Mouse (Mus musculus): ENCODE measurements at regions not wholly inside any gene's neighbourhood (a gene's known extent, or its start where the extent isn't known, plus 50 kb on each side); places are given as distances from the start of the nearest gene placed in this dataset.

DNA sequence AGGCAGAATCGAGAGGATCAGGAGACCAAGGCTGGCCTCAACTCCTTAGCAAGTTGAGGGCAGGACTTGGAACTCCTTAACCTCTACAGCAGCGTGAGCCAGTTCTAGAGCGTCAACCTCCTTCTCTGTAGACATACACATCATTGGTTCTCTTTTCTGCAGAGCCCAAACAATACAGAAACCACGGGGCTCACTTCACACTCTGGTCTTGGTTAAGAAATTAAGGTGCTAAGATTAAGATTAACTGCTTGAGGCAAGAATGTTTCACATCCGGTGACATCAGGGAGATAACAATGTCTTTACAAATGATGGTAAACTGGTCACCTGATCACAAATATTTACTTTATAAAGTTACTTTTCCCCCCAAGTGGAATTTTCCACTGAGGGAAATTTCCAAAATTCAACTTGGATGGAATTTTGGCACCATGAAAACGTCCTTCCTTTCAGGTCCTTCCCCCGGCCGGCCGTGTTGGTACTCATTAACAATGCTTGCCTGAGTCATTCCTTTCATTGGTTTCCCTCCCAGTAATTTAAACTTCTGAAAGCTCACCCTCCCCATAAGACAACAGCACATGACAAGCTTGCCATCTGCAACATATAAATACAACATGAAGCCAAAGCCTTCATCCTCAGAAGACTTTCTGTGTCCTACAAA is 77.3 kb upstream of the Kdm7a start:
- TF ChIP-seq MYOD1 (IDR thresholded peaks at IDR 0.05; ENCODE audit: control insufficient read depth, insufficient read length, low read depth) = no peak
- no peak for TF ChIP-seq CTCF (IDR thresholded peaks at IDR 0.05; ENCODE audit: control insufficient read depth, insufficient read depth, insufficient read length)
- TF ChIP-seq USF1 (IDR thresholded peaks at IDR 0.05; ENCODE audit: low read depth) = no peak
- TF ChIP-seq FOSL1 (IDR thresholded peaks at IDR 0.05; ENCODE audit: insufficient read depth, low read length, poor library complexity, severe bottlenecking) = no peak
- TF ChIP-seq CEBPB (IDR thresholded peaks at IDR 0.05; ENCODE audit: low read depth) = no peak
- no peak for TF ChIP-seq MYOG (IDR thresholded peaks at IDR 0.05; ENCODE audit: control insufficient read depth, extremely low read depth, insufficient read length)
- TF ChIP-seq MAX (IDR thresholded peaks at IDR 0.05) = no peak
- H3K79me2 ChIP-seq (ENCODE audit: control insufficient read depth, insufficient read depth) = no peaks in the 10 kb centered on the region
- no peaks in the 10 kb centered on the region for H3K27me3 ChIP-seq (ENCODE audit: control insufficient read depth, insufficient read depth, insufficient read length)
- no peak overlapping the region for H3ac ChIP-seq (ENCODE audit: control insufficient read depth, insufficient read length, low read depth)
- no peaks in the 10 kb centered on the region for H3K36me3 ChIP-seq (ENCODE audit: control insufficient read depth, insufficient read depth)
- no peak overlapping the region for H3K4me3 ChIP-seq (ENCODE audit: insufficient read depth, poor library complexity, severe bottlenecking)
- H3K79me3 ChIP-seq (ENCODE audit: low read depth) = no peaks in the 10 kb centered on the region

DNA sequence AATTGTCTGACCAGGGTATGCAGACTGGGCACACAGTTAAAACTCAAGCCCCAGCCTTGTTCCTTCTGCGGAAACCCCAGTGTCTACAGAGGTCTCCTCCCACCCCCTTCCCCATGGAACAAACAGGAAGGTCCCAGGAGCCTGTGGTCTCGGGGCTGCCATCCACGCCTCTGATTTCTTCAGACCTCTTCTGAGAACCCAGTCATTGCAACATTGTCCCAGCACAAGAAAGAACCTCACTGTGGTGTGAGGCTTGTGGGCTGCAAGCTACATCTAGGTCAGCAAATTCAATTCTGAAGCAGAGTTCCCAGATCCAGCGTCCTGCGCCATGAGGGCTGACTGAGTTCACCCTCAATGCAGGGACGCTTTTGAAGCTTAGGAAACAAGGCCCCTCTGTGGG is 71.7 kb upstream of the Kdm7a start:
- H3K36me3 ChIP-seq (ENCODE audit: control insufficient read depth, insufficient read depth) = no peaks in the 10 kb centered on the region
- H3K79me2 ChIP-seq (ENCODE audit: control insufficient read depth, insufficient read depth) = no peaks in the 10 kb centered on the region
- H3K4me3 ChIP-seq (ENCODE audit: insufficient read depth, poor library complexity, severe bottlenecking) = no peak overlapping the region
- H3ac ChIP-seq (ENCODE audit: control insufficient read depth, insufficient read length, low read depth) = no peak overlapping the region
- TF ChIP-seq FOSL1 (IDR thresholded peaks at IDR 0.05; ENCODE audit: insufficient read depth, low read length, poor library complexity, severe bottlenecking) (no peak), CTCF (IDR thresholded peaks at IDR 0.05; ENCODE audit: control insufficient read depth, insufficient read depth, insufficient read length) (no peak), MYOD1 (IDR thresholded peaks at IDR 0.05; ENCODE audit: control insufficient read depth, insufficient read length, low read depth) (no peak), MAX (IDR thresholded peaks at IDR 0.05) (no peak), MYOG (IDR thresholded peaks at IDR 0.05; ENCODE audit: control insufficient read depth, extremely low read depth, insufficient read length) (no peak)
- no peaks in the 10 kb centered on the region for H3K79me3 ChIP-seq (ENCODE audit: low read depth)
- no peaks in the 10 kb centered on the region for H3K27me3 ChIP-seq (ENCODE audit: control insufficient read depth, insufficient read depth, insufficient read length)

DNA sequence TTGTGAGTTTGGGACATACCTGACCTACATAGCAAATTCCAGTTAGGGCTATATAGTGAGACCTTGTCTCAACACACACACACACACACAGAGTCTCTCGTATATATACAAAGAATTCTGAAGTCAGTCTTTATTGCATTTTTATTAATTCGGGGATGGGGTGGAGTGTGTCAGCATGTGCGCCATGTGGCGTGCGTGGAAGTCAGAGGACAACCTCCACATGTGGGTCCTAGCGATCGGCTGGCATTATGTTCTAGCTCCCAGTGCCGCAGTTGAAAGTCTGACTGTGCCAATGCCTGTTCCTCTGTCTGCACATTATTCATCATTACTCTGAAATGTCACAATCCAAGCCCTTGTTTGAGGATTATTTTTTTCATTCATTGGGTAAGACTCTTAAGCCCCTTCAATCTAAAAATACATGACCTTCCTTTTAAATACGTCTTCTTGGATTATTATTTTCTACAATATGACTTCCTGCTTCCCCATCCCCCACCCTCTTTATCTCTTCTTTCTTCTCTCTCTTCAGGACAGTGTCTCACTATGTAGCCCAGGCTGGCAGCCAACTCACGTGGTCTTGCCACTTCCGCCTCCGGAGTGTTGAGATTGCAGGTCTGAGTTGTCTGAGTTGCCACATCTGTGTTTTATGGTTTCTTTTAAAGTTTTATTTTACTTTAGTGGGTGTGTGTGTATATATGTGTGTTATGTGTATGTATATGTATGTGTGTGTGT is 68.3 kb upstream of the Kdm7a start:
- H3K4me3 ChIP-seq (ENCODE audit: insufficient read depth, poor library complexity, severe bottlenecking) = no peak overlapping the region
- no peaks in the 10 kb centered on the region for H3K79me2 ChIP-seq (ENCODE audit: control insufficient read depth, insufficient read depth)
- H3K79me3 ChIP-seq (ENCODE audit: low read depth) = no peaks in the 10 kb centered on the region
- no peak overlapping the region for H3ac ChIP-seq (ENCODE audit: control insufficient read depth, insufficient read length, low read depth)
- TF ChIP-seq MYOG (IDR thresholded peaks at IDR 0.05; ENCODE audit: control insufficient read depth, extremely low read depth, insufficient read length) (no peak), CTCF (IDR thresholded peaks at IDR 0.05; ENCODE audit: control insufficient read depth, insufficient read depth, insufficient read length) (no peak), USF1 (IDR thresholded peaks at IDR 0.05; ENCODE audit: low read depth) (no peak), FOSL1 (IDR thresholded peaks at IDR 0.05; ENCODE audit: insufficient read depth, low read length, poor library complexity, severe bottlenecking) (no peak), MAX (IDR thresholded peaks at IDR 0.05) (no peak), CEBPB (IDR thresholded peaks at IDR 0.05; ENCODE audit: low read depth) (no peak), MYOD1 (IDR thresholded peaks at IDR 0.05; ENCODE audit: control insufficient read depth, insufficient read length, low read depth) (no peak)
- H3K36me3 ChIP-seq (ENCODE audit: control insufficient read depth, insufficient read depth) = no peaks in the 10 kb centered on the region
- H3K27me3 ChIP-seq (ENCODE audit: control insufficient read depth, insufficient read depth, insufficient read length) = no peaks in the 10 kb centered on the region

DNA sequence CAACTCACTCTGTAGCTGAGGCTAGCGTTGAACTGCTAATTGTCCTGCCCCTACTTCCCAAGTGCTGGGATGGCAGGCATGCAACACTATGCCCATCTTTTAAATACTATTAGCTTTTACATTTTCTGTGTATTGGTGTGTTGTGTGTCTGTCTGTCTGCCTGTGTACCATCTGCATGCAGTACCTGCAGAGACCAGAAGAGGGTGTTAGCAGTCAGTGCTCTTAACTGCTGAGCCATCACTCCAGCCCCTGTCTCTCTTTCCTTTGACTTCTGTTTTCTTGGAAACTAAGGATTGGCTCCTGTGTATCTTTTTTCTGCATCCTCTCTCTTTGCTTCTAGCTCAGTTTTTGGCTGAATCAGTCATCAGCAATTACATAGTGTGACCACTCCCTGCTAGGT is 66.8 kb upstream of the Kdm7a start:
- Histone ChIP-seq H3K36me3 (ENCODE audit: control insufficient read depth, insufficient read depth) (no peaks in the 10 kb centered on the region), H3ac (ENCODE audit: control insufficient read depth, insufficient read length, low read depth) (no peak overlapping the region)
- TF ChIP-seq CTCF (IDR thresholded peaks at IDR 0.05; ENCODE audit: control insufficient read depth, insufficient read depth, insufficient read length) = no peak
- no peak for TF ChIP-seq MYOG (IDR thresholded peaks at IDR 0.05; ENCODE audit: control insufficient read depth, extremely low read depth, insufficient read length)
- TF ChIP-seq MYOD1 (IDR thresholded peaks at IDR 0.05; ENCODE audit: control insufficient read depth, insufficient read length, low read depth) = no peak
- TF ChIP-seq CEBPB (IDR thresholded peaks at IDR 0.05; ENCODE audit: low read depth) = no peak
- TF ChIP-seq FOSL1 (IDR thresholded peaks at IDR 0.05; ENCODE audit: insufficient read depth, low read length, poor library complexity, severe bottlenecking) = no peak
- TF ChIP-seq MAX (IDR thresholded peaks at IDR 0.05) = no peak
- TF ChIP-seq USF1 (IDR thresholded peaks at IDR 0.05; ENCODE audit: low read depth) = no peak

DNA sequence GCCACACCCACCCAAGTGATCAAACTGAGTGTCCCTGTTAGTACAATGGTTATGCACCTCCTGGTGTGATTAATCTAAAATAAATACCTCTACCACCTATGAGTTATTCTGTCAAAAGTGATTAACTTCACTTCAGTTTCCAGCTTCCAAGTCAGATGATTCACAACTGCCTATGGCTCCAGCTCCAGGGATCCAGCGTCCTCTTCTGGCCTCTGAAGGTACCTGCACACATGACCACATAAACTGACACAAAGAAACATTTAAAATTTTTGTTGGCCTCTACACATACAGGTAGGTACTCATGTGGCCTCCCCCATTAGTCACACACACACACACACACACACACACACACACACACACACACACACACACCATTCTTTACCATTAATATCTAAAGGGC is 63.9 kb upstream of the Kdm7a start:
- no peak overlapping the region for H3ac ChIP-seq (ENCODE audit: control insufficient read depth, insufficient read length, low read depth)
- no peaks in the 10 kb centered on the region for H3K79me3 ChIP-seq (ENCODE audit: low read depth)
- no peaks in the 10 kb centered on the region for H3K79me2 ChIP-seq (ENCODE audit: control insufficient read depth, insufficient read depth)
- no peaks in the 10 kb centered on the region for H3K36me3 ChIP-seq (ENCODE audit: control insufficient read depth, insufficient read depth)
- TF ChIP-seq CEBPB (IDR thresholded peaks at IDR 0.05; ENCODE audit: low read depth) (no peak), CTCF (IDR thresholded peaks at IDR 0.05; ENCODE audit: control insufficient read depth, insufficient read depth, insufficient read length) (no peak), FOSL1 (IDR thresholded peaks at IDR 0.05; ENCODE audit: insufficient read depth, low read length, poor library complexity, severe bottlenecking) (no peak)
- no peaks in the 10 kb centered on the region for H3K27me3 ChIP-seq (ENCODE audit: control insufficient read depth, insufficient read depth, insufficient read length)
- H3K4me3 ChIP-seq (ENCODE audit: insufficient read depth, poor library complexity, severe bottlenecking) = no peak overlapping the region

More for the DNA sequence above, 66.8 kb upstream of the Kdm7a start:
- Histone ChIP-seq H3K79me3 (ENCODE audit: low read depth) (no peaks in the 10 kb centered on the region), H3K27me3 (ENCODE audit: control insufficient read depth, insufficient read depth, insufficient read length) (no peaks in the 10 kb centered on the region), H3K4me3 (ENCODE audit: insufficient read depth, poor library complexity, severe bottlenecking) (no peak overlapping the region), H3K79me2 (ENCODE audit: control insufficient read depth, insufficient read depth) (no peaks in the 10 kb centered on the region)

All from C2C12 (cell line).